Mouse (Mus musculus) lung, postnatal 0 days (tissue): ENCODE measurements around the gene Cgref1. TPM values are rescaled to one million over a fixed set of nuclear protein-coding genes. Genes with fewer than 3 reads are reported as not detected.

ENCODE experiments used
- ATAC-seq: fragments of 200-750 bp; cut with Nextera tagmentation; 2 replicates; pipeline ENCODE4 v1.8.0; 2017; ENCODE audit warnings: moderate library complexity
- DNase-seq: peaks from one replicate; pipeline ENCODE4 v3.0.0-alpha.2; 2016; ENCODE audit warnings: low spot score
- H3K27ac ChIP-seq: fragments of 300-500 bp; sonication (generic); 2 replicates; pipeline ENCODE4 v1.5.1; 2014; ENCODE audit warnings: antibody characterized with exemption, mild to moderate bottlenecking, low read length, mixed read lengths
- H3K27me3 ChIP-seq: fragments of 300-500 bp; sonication (generic); replicated peaks from 2 replicates; pipeline ENCODE4 v1.6.1; 2014; ENCODE audit warnings: low read length, mixed read lengths; ENCODE audit not compliant: insufficient read depth
- H3K36me3 ChIP-seq: fragments of 300-500 bp; sonication (generic); 2 replicates; pipeline ENCODE4 v1.6.1; 2014; ENCODE audit warnings: low read length, mixed read lengths; ENCODE audit not compliant: insufficient read depth
- H3K4me1 ChIP-seq: fragments of 300-500 bp; sonication (generic); 2 replicates; pipeline ENCODE4 v1.6.1; 2014; ENCODE audit warnings: antibody characterized with exemption, low read depth, low read length, mixed read lengths; ENCODE audit not compliant: insufficient read depth
- H3K4me2 ChIP-seq: fragments of 300-500 bp; sonication (generic); replicated peaks from 2 replicates; pipeline ENCODE4 v1.6.1; 2014; ENCODE audit warnings: low read depth, mild to moderate bottlenecking, low read length, moderate library complexity, mixed read lengths
- H3K4me3 ChIP-seq: fragments of 300-500 bp; sonication (generic); 2 replicates; pipeline ENCODE4 v1.5.1; 2014; ENCODE audit warnings: low read depth, low read length
- H3K9ac ChIP-seq: fragments of 300-500 bp; sonication (generic); replicated peaks from 2 replicates; pipeline ENCODE4 v1.6.1; 2014; ENCODE audit warnings: low read depth, mild to moderate bottlenecking
- H3K9me3 ChIP-seq: fragments of 300-500 bp; sonication (generic); 2 replicates; pipeline ENCODE4 v1.6.1; 2016; ENCODE audit warnings: low read length, mixed read lengths
- CTCF ChIP-seq: IDR thresholded peaks from 2 replicates; pipeline ENCODE4 v1.5.1; 2016; ENCODE audit warnings: antibody characterized with exemption, mild to moderate bottlenecking
- EP300 ChIP-seq: IDR thresholded peaks from 2 replicates; pipeline ENCODE4 v1.6.1; 2016; ENCODE audit warnings: antibody characterized with exemption, mild to moderate bottlenecking, control low read depth
- WGBS: fragments of 180-500 bp; shearing (Covaris S2); extraction: QIAGEN DNeasy Blood & Tissue Kit; methylation state at CpG from one replicate; pipeline ENCODE4 v1.1.7; 2014; 5-methylcytosine and 5-hydroxymethylcytosine counted together
- polyA plus RNA-seq: library from polyadenylated mRNA; unstranded; fragments of >200 nt; fragmentation: Nextera tagmentation; extraction: Ambion mirVana; gene quantifications from 2 replicates; pipeline ENCODE4 v1.2.1, GENCODE M21; 2015

Cgref1 gene
- polyA plus RNA-seq, result 1.8 and 2.3 TPM in 2 replicates

- 6% methylated on average over 44 of the region's 44 CpGs for WGBS
- no peak within 1 kb of the TSS for H3K27ac ChIP-seq
- H3K4me2 ChIP-seq, result peak within 1 kb of the TSS; percentile 59
- ATAC-seq (peak; percentile 75), DNase-seq (peak; percentile 69)
- peaks cover 3% of the 10 kb centered on the region; the same call in 1 of the 2 replicates for H3K4me1 ChIP-seq
- H3K9ac ChIP-seq, result no peak within 1 kb of the TSS
- H3K36me3 ChIP-seq, result no peaks in the 10 kb centered on the region
- TF ChIP-seq EP300 (no peak), CTCF (peak; percentile 67)
- H3K4me3 ChIP-seq, result peak within 1 kb of the TSS; percentile 21; the same call in 1 of the 2 replicates
- H3K27me3 ChIP-seq, result no peaks in the 10 kb centered on the region
- no peaks in the 10 kb centered on the region for H3K9me3 ChIP-seq
Measured at GRCm38 (mm10) chr5:30944956-30945781, at the start of gene Cgref1. Cgref1 (minus strand) TSS chr5:30945591.

GRCm38 (mm10) chr5:30994074-30994473 is 48.7 kb upstream of the Cgref1 start:
- Histone ChIP-seq H3K4me3 (no peak overlapping the region), H3K27me3 (no peaks in the 10 kb centered on the region), H3K4me2 (no peak overlapping the region), H3K27ac (no peak overlapping the region), H3K36me3 (no peaks in the 10 kb centered on the region), H3K9ac (no peak overlapping the region), H3K9me3 (no peaks in the 10 kb centered on the region), H3K4me1 (no peaks in the 10 kb centered on the region)
- no peak for DNase-seq
- WGBS, result 72% methylated on average over 3 of the region's 3 CpGs
- no peak for TF ChIP-seq EP300
- no peak for TF ChIP-seq CTCF
- ATAC-seq, result no peak

- Histone ChIP-seq H3K9ac (no peak overlapping the region), H3K4me2 (no peak overlapping the region), H3K4me1 (no peaks in the 10 kb centered on the region), H3K4me3 (no peak overlapping the region), H3K27ac (no peak overlapping the region), H3K36me3 (no peaks in the 10 kb centered on the region), H3K27me3 (no peaks in the 10 kb centered on the region), H3K9me3 (no peaks in the 10 kb centered on the region)
- no peak for TF ChIP-seq CTCF
- no peak for TF ChIP-seq EP300
- WGBS, result 76% methylated on average over 5 of the region's 5 CpGs
- DNase-seq (no peak), ATAC-seq (no peak)
Measured at GRCm38 (mm10) chr5:30992980-30993676, 47.7 kb upstream of the Cgref1 start.

GRCm38 (mm10) chr5:30982357-30982756 is 37.0 kb upstream of the Cgref1 start:
- Histone ChIP-seq H3K27ac (no peak overlapping the region), H3K4me3 (no peak overlapping the region), H3K9ac (no peak overlapping the region), H3K4me2 (no peak overlapping the region), H3K27me3 (no peaks in the 10 kb centered on the region), H3K36me3 (no peaks in the 10 kb centered on the region), H3K4me1 (no peaks in the 10 kb centered on the region), H3K9me3 (no peaks in the 10 kb centered on the region)
- DNase-seq, result peak; percentile 47
- TF ChIP-seq EP300 (no peak), CTCF (peak; percentile 66)
- no peak for ATAC-seq
- 27% methylated on average over 2 of the region's 2 CpGs for WGBS

GRCm38 (mm10) chr5:30974870-30975656 is 29.7 kb upstream of the Cgref1 start:
- H3K9ac ChIP-seq, result no peak overlapping the region
- H3K36me3 ChIP-seq, result no peaks in the 10 kb centered on the region
- H3K4me1 ChIP-seq, result no peaks in the 10 kb centered on the region
- TF ChIP-seq CTCF (no peak), EP300 (peak; percentile 12; the same call in 1 of the 2 replicates)
- no peaks in the 10 kb centered on the region for H3K9me3 ChIP-seq
- no peak overlapping the region for H3K4me2 ChIP-seq
- ATAC-seq (peak; percentile 80), DNase-seq (peak; percentile 43)
- no peak overlapping the region for H3K27ac ChIP-seq
- WGBS, result 58% methylated on average over 9 of the region's 9 CpGs
- H3K27me3 ChIP-seq, result no peaks in the 10 kb centered on the region
- H3K4me3 ChIP-seq, result no peak overlapping the region

GRCm38 (mm10) chr5:30969440-30969839 is 24.0 kb upstream of the Cgref1 start:
- 45% methylated on average over 2 of the region's 2 CpGs for whole genome bisulfite sequencing
- no peak for DNase-seq
- Histone ChIP-seq H3K4me2 (no peak overlapping the region), H3K9ac (no peak overlapping the region), H3K9me3 (no peaks in the 10 kb centered on the region), H3K27me3 (no peaks in the 10 kb centered on the region), H3K27ac (no peak overlapping the region), H3K4me1 (no peaks in the 10 kb centered on the region), H3K36me3 (no peaks in the 10 kb centered on the region), H3K4me3 (no peak overlapping the region)
- ATAC-seq, result no peak
- TF ChIP-seq CTCF, result no peak
- TF ChIP-seq EP300, result no peak
